Mouse (Mus musculus) retina, postnatal 7 days (tissue): Measurements from ENCODE around the gene Krtap17-1.

Experiments
- DNase-seq: peaks from one replicate; pipeline ENCODE4 v3.0.0-alpha.2; 2012; ENCODE audit warnings: low read depth, low spot score

Gene Krtap17-1

GRCm38 (mm10) chr11:99993620-99994383, at the start of gene Krtap17-1:
TSS of gene Krtap17-1 (minus strand) at chr11:99993994.
- no peak for DNase-seq

GRCm38 (mm10) chr11:100041454-100041853, 47.7 kb upstream of the Krtap17-1 start, which contains the start of gene Krt34:
TSS of gene Krt34 (minus strand) at chr11:100041554.
- no peak for DNase-seq

GRCm38 (mm10) chr11:100029768-100030167, 36.0 kb upstream of the Krtap17-1 start, which contains the start of gene Krt33b:
TSS of gene Krt33b (minus strand) at chr11:100029868.
- DNase-seq, result no peak

GRCm38 (mm10) chr11:100021438-100021837, 27.6 kb upstream of the Krtap17-1 start:
- no peak for DNase-seq

- DNase-seq, result no peak
Observed at GRCm38 (mm10) chr11:100019466-100019865, 25.7 kb upstream of the Krtap17-1 start.

GRCm38 (mm10) chr11:100016112-100016511, 22.3 kb upstream of the Krtap17-1 start, which contains the start of gene Krt33a:
TSS of gene Krt33a (minus strand) at chr11:100016212.
- DNase-seq, result no peak

GRCm38 (mm10) chr11:100013691-100014171, 19.9 kb upstream of the Krtap17-1 start:
- DNase-seq, result no peak

- DNase-seq, result no peak
Observed at GRCm38 (mm10) chr11:100010682-100011081, 16.9 kb upstream of the Krtap17-1 start.

- DNase-seq, result no peak
Observed at GRCm38 (mm10) chr11:100008336-100008735, 14.5 kb upstream of the Krtap17-1 start.

GRCm38 (mm10) chr11:100006624-100007023, 12.8 kb upstream of the Krtap17-1 start:
- DNase-seq, result no peak

- DNase-seq, result no peak
Observed at GRCm38 (mm10) chr11:100005905-100006304, 12.1 kb upstream of the Krtap17-1 start.

GRCm38 (mm10) chr11:100004846-100005245, 11.1 kb upstream of the Krtap17-1 start:
- DNase-seq, result peak; percentile 20

- no peak for DNase-seq
Observed at GRCm38 (mm10) chr11:99999091-99999490, 5.3 kb upstream of the Krtap17-1 start.

GRCm38 (mm10) chr11:99994384-99994661, 529 bp upstream of the Krtap17-1 start:
- no peak for DNase-seq

- no peak for DNase-seq
Observed at GRCm38 (mm10) chr11:99990571-99990970, 3.2 kb downstream of the Krtap17-1 start.

GRCm38 (mm10) chr11:99989881-99990405, 3.9 kb downstream of the Krtap17-1 start:
- DNase-seq, result no peak

- no peak for DNase-seq
Observed at GRCm38 (mm10) chr11:99988530-99988929, 5.3 kb downstream of the Krtap17-1 start.

- DNase-seq, result no peak
Observed at GRCm38 (mm10) chr11:99986180-99986647, 7.6 kb downstream of the Krtap17-1 start, which contains the start of gene Krtap16-1. TSS of gene Krtap16-1 (minus strand) at chr11:99986597.

GRCm38 (mm10) chr11:99985291-99986092, 8.3 kb downstream of the Krtap17-1 start:
- peak; percentile 29 for DNase-seq

GRCm38 (mm10) chr11:99983442-99983841, 10.4 kb downstream of the Krtap17-1 start:
- DNase-seq, result no peak

GRCm38 (mm10) chr11:99982731-99983130, 11.1 kb downstream of the Krtap17-1 start:
- DNase-seq, result no peak

- DNase-seq, result no peak
Observed at GRCm38 (mm10) chr11:99978953-99979352, 14.8 kb downstream of the Krtap17-1 start, which contains the start of gene Krtap29-1. TSS of gene Krtap29-1 (minus strand) at chr11:99979053.
